Mouse (Mus musculus) cerebellum, adult 2 months (tissue): ENCODE measurements around the gene Aff1.

Source experiments
- CTCF ChIP-seq: fragments of 200-500 bp; IDR thresholded peaks from 2 replicates; pipeline ENCODE4 v1.5.1; 2011; ENCODE audit warnings: low read depth, mild to moderate bottlenecking, control low read depth, low read length, moderate library complexity, borderline replicate concordance; ENCODE audit not compliant: insufficient read depth
- POLR2A ChIP-seq: fragments of 200-500 bp; IDR thresholded peaks from 2 replicates; pipeline ENCODE4 v1.6.1; 2011; ENCODE audit warnings: low read length, control low read depth, borderline replicate concordance; ENCODE audit not compliant: insufficient read depth

DNA sequence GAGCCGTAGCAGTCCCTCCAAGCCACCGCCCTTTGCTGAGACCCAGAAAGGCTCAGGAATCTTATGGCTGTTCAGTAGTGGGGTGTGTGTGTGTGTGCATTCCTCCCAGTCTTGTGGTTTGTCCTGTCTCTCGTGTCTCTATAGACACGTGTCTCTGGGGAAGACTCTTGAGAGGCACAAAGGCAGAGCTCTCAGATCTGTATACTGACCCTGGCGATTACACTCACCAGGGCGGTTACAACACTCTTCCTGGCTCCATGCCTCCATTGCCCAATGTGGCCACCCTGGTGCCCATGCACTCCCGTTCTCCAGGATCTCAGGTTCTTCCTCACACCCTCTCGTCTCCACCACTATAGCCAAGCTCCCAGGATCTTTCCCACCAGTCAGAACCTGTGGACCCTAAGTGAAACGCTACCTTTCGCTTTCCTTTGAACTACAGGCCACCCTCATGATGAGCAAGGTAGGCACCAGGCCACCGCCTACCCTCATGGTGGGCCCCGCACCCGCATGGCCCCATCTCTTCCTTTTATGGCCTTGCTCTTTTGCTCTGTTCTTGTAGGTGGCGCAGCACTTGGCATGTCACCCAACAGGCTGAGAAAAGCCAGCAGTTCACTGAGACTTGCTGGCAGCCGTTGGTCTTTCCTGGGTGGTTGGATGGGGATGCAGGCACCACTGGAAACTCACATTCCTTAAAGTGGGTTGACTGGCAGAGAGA is 146.5 kb downstream of the Aff1 start:
- TF ChIP-seq CTCF (no peak), POLR2A (no peak)
